Mouse (Mus musculus): ENCODE data around the gene Hand1. TPM values are rescaled to one million over a fixed set of nuclear protein-coding genes. Genes with fewer than 3 reads are reported as not detected.
"Not testable (repeated sequence)": the region's sequence is repeated elsewhere in the genome, so short reads cannot be mapped to it uniquely, and the experiment has no call there.

Gene Hand1
- polyA plus RNA-seq, 1 experiment = 1.4 TPM

DNA sequence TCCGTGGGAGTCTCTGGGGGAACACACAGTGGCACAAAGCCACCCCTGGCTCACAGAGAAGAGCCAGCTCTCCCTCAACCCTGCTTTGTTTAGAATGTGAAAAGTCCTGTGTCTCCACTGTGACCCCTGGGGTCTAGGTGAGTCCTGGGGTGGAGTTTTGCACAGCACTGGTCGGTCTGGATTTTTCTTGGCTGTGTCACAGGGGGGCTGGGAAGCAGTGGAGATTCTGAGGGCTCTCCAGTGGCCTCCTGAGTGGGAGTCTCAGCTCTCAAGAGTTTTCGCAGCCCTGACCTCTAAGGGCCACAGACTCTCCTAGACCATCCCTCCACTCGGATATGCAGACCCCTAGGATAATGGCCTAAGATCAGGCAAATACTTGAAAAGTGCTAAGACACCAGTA lies 25.1 kb upstream of the Hand1 start:
- H3K36me3 ChIP-seq (ENCODE audit: control insufficient read depth, insufficient read depth, low read length) = no peaks in the 10 kb centered on the region
- no peaks in the 10 kb centered on the region for H3K4me1 ChIP-seq (ENCODE audit: control insufficient read depth, insufficient read depth, low read length)
- no peak for DNase-seq
- H3K4me3 ChIP-seq (ENCODE audit: insufficient read depth, low read depth, low read length) = no peak overlapping the region
- no peak for TF ChIP-seq POLR2A (IDR thresholded peaks at IDR 0.05; ENCODE audit: low read depth, low read length)
- TF ChIP-seq CTCF (conservative IDR thresholded peaks at IDR 0.05; ENCODE audit: insufficient read depth, insufficient read length, low read depth, low read length) = no peak
- WGBS = 50% methylated on average over 4 of the region's 4 CpGs
- H3K27ac ChIP-seq (ENCODE audit: insufficient read depth, low read depth, low read length) = no peak overlapping the region
- H3K27me3 ChIP-seq (replicated peaks; ENCODE audit: control insufficient read depth, insufficient read depth, low read length) = no peaks in the 10 kb centered on the region

DNA sequence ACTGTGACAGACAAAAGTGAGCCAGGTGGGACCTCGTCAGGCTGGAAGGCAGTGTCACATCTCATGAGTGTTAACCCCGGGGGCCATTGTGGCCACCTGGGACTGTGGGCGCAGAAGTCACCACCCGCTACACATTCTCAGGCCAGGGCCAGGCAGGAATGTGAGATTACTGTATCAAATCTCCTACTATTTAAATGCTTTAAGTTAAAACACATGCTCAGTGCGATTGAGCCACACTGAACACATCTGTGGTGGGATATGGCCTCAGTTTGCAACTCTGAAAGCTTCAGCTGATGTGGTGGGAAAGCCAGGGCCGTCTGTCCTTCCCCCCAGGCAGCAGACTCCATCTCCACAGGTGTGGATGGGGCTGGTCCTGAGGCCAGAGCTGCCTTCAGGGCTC lies 21.0 kb upstream of the Hand1 start:
- TF ChIP-seq CTCF (conservative IDR thresholded peaks at IDR 0.05; ENCODE audit: insufficient read depth, insufficient read length, low read depth, low read length) (no peak), POLR2A (IDR thresholded peaks at IDR 0.05; ENCODE audit: low read depth, low read length) (no peak)
- Histone ChIP-seq H3K4me3 (ENCODE audit: insufficient read depth, low read depth, low read length) (no peak overlapping the region), H3K4me1 (ENCODE audit: control insufficient read depth, insufficient read depth, low read length) (no peaks in the 10 kb centered on the region), H3K36me3 (ENCODE audit: control insufficient read depth, insufficient read depth, low read length) (no peaks in the 10 kb centered on the region), H3K27me3 (replicated peaks; ENCODE audit: control insufficient read depth, insufficient read depth, low read length) (no peaks in the 10 kb centered on the region), H3K27ac (ENCODE audit: insufficient read depth, low read depth, low read length) (no peak overlapping the region)
- no peak for DNase-seq
- WGBS = 67% methylated on average over 6 of the region's 6 CpGs

DNA sequence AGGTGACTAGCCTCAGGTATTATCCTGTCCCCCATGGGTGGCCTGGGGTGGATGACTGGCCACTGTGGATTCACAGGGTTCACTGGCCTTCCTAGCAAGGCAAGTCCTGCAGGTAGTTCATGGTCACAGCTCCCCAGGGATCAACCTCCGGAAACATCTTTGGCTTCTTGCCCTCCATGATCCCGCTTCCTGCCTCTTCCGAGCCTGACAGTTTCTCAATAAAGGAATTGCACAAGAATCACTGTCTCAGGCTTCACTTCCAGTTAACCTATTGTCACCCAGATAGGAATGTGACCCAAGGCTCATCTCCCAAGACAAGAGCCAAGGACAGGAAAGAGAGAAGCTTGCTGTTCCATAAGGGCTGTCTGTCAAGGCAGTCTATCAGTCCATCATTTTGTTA lies 18.3 kb upstream of the Hand1 start:
- WGBS = 46% methylated on average over 3 of the region's 3 CpGs
- no peaks in the 10 kb centered on the region for H3K4me1 ChIP-seq (ENCODE audit: control insufficient read depth, insufficient read depth, low read length)
- H3K27me3 ChIP-seq (replicated peaks; ENCODE audit: control insufficient read depth, insufficient read depth, low read length) = no peaks in the 10 kb centered on the region
- no peak overlapping the region for H3K4me3 ChIP-seq (ENCODE audit: insufficient read depth, low read depth, low read length)
- no peaks in the 10 kb centered on the region for H3K36me3 ChIP-seq (ENCODE audit: control insufficient read depth, insufficient read depth, low read length)
- no peak for TF ChIP-seq CTCF (conservative IDR thresholded peaks at IDR 0.05; ENCODE audit: insufficient read depth, insufficient read length, low read depth, low read length)
- H3K27ac ChIP-seq (ENCODE audit: insufficient read depth, low read depth, low read length) = no peak overlapping the region
- DNase-seq = no peak

DNA sequence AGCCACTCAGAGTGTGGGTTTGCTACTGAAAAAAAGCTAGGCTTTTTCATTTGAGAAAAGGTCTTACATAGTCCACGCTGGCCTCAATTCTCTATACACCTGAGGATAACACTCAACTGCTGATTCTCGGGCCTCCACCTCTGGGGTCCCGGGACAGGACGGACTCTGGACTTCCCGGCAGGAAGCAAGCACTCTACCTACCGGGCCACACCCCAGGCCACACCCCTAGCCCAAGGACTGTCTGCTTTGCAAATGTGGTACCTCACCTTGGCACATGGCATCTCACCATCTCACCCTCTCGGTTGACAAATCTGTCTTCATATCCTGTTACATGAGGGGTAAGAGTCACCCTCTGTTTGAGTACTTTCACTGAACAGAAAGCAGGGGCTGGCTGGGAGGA lies 17.7 kb upstream of the Hand1 start:
- Histone ChIP-seq H3K36me3 (ENCODE audit: control insufficient read depth, insufficient read depth, low read length) (no peaks in the 10 kb centered on the region), H3K27me3 (replicated peaks; ENCODE audit: control insufficient read depth, insufficient read depth, low read length) (no peaks in the 10 kb centered on the region), H3K27ac (ENCODE audit: insufficient read depth, low read depth, low read length) (no peak overlapping the region), H3K4me1 (ENCODE audit: control insufficient read depth, insufficient read depth, low read length) (no peaks in the 10 kb centered on the region), H3K4me3 (ENCODE audit: insufficient read depth, low read depth, low read length) (no peak overlapping the region)
- TF ChIP-seq CTCF (conservative IDR thresholded peaks at IDR 0.05; ENCODE audit: insufficient read depth, insufficient read length, low read depth, low read length) (no peak), POLR2A (IDR thresholded peaks at IDR 0.05; ENCODE audit: low read depth, low read length) (no peak)
- WGBS = 41% methylated on average over 7 of the region's 7 CpGs
- no peak for DNase-seq

DNA sequence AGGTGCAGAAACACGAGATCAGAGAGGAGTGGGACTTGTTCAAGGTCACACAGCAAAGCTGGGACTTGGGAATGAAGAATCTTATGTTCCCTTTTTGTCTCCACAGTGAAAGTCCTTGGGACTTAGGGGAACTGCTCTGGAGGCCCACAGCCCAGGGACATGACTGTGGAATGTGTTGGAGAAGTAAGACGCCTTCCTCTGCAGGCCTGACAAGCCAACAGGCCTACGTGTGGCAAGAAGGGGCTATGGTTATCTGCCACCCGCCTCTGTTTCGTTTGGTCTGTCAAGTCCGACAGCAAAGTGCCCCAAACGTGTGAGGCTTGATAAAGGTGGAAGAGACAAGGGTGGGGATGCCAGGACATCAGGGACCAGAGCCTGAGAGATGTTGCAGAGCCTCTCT lies 14.8 kb upstream of the Hand1 start:
- DNase-seq = no peak
- no peak for TF ChIP-seq CTCF (conservative IDR thresholded peaks at IDR 0.05; ENCODE audit: insufficient read depth, insufficient read length, low read depth, low read length)
- TF ChIP-seq POLR2A (IDR thresholded peaks at IDR 0.05; ENCODE audit: low read depth, low read length) = no peak
- Histone ChIP-seq H3K4me3 (ENCODE audit: insufficient read depth, low read depth, low read length) (no peak overlapping the region), H3K4me1 (ENCODE audit: control insufficient read depth, insufficient read depth, low read length) (no peaks in the 10 kb centered on the region), H3K36me3 (ENCODE audit: control insufficient read depth, insufficient read depth, low read length) (no peaks in the 10 kb centered on the region), H3K27ac (ENCODE audit: insufficient read depth, low read depth, low read length) (no peak overlapping the region), H3K27me3 (replicated peaks; ENCODE audit: control insufficient read depth, insufficient read depth, low read length) (no peaks in the 10 kb centered on the region)
- 77% methylated on average over 7 of the region's 7 CpGs for WGBS

DNA sequence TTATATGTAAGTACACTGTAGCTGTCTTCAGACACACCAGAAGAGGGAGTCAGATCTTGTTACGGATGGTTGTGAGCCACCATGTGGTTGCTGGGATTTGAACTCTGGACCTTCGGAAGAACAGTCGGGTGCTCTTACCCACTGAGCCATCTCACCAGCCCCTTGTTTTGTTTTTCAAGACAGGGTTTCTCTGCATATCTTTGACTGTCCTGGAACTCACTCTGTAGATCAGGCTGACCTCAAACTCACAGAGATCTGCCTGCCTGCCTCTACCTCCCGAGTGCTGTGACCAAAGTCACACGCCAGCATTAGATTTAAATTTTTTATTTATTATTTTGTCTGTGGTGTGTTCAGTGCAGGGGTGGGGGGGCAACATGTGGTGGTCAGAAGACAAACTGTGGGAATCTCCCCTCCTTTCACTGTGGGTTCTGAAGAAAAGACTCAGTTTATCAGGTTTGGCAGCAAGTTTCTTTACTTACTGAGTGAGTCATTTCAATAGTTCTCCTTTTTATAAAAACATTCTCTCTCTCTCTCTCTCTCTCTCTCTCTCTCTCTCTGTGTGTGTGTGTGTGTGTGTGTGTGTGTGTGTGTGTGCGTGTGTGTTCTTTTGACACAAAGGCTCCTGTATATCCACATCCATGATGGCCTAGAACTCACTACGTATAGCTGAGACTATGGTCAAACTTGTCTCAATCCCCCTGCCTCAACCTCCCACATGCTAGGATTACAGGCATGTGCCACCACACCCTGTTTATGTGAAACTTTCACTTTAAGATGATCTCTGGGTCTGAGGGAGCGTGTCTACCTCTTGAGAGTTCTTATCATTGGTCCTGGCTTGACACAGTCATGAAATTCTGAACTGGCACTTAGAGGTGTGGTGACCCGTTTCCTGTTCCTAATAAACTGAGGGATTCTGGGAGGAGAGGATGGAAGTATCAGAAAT lies 14.1 kb upstream of the Hand1 start:
- not testable (repeated sequence) for H3K4me3 ChIP-seq (ENCODE audit: insufficient read depth, low read depth, low read length); H3K36me3 ChIP-seq (ENCODE audit: control insufficient read depth, insufficient read depth, low read length); H3K4me1 ChIP-seq (ENCODE audit: control insufficient read depth, insufficient read depth, low read length); H3K27ac ChIP-seq (ENCODE audit: insufficient read depth, low read depth, low read length); H3K27me3 ChIP-seq (replicated peaks; ENCODE audit: control insufficient read depth, insufficient read depth, low read length); DNase-seq
- 85% methylated on average over 8 of the region's 9 CpGs for WGBS

DNA sequence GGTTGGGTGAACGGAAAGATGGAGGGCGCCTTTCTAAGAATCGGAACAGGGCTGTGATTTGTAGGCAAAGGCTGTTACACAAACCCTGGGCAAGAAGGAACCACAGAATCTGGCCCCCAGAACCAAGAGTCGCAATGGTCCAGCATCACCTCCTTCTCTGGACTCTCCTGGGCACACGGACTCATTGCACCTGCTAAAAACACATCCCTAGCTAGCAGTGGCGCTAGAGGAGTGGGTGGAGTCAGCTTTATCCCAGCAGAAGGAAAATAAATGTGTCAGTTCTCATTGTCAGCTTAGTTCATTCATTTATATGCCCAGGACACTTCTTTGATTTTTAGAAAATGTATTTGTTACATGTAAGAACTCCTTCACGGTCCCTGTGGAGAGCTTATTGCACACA lies 8.8 kb upstream of the Hand1 start:
- WGBS = 30% methylated on average over 7 of the region's 7 CpGs
- Histone ChIP-seq H3K36me3 (ENCODE audit: control insufficient read depth, insufficient read depth, low read length) (no peaks in the 10 kb centered on the region), H3K4me1 (ENCODE audit: control insufficient read depth, insufficient read depth, low read length) (no peaks in the 10 kb centered on the region), H3K27ac (ENCODE audit: insufficient read depth, low read depth, low read length) (no peak overlapping the region), H3K4me3 (ENCODE audit: insufficient read depth, low read depth, low read length) (no peak overlapping the region), H3K27me3 (replicated peaks; ENCODE audit: control insufficient read depth, insufficient read depth, low read length) (no peaks in the 10 kb centered on the region; the same call in 1 of the 2 replicates)
- DNase-seq = no peak
- TF ChIP-seq CTCF (conservative IDR thresholded peaks at IDR 0.05; ENCODE audit: insufficient read depth, insufficient read length, low read depth, low read length) (no peak), POLR2A (IDR thresholded peaks at IDR 0.05; ENCODE audit: low read depth, low read length) (no peak)

Data from kidney, adult 2 months (tissue).